Mouse (Mus musculus) megakaryocyte, embryonic 14.5 days (primary cell): ENCODE measurements at regions not wholly inside any gene's neighbourhood (a gene's known extent, or its start where the extent isn't known, plus 50 kb on each side); places are given as distances from the start of the nearest gene placed in this dataset.

Experiments used
- FLI1 ChIP-seq: IDR thresholded peaks from 2 replicates; pipeline ENCODE4 v1.6.1; 2012; ENCODE audit warnings: low read length, inconsistent platforms, mixed read lengths
- GATA1 ChIP-seq: IDR thresholded peaks from 3 replicates; pipeline ENCODE4 v1.6.1; 2012; ENCODE audit warnings: mixed read lengths, low read length, inconsistent platforms, borderline replicate concordance

DNA sequence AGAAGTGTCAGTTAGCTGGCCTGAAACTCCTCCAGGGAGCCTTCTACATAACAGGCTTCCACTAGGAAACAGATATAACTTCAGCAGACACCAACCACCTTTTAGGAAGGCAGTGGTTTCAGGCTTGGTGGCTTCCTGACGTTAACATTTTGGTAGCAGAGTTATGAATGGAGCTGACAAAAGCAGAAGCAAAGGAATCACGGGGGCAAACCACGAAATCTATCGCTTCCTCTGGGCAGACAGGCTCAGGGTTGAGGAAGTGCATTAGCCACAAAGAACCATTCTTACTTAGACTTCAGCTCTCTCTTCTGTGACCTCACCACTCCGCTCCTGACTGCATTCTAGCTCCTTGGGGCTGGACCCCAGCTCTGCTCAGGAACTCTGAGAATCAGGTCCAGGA lies 129.9 kb upstream of the Plxna4 start:
- TF ChIP-seq GATA1 (no peak), FLI1 (no peak)
